Mouse (Mus musculus): ENCODE data around the gene Esrrg.

The Esrrg gene

GRCm38 (mm10) chr1:187650786-187651687 is 42.4 kb downstream of the Esrrg start:
- DNase-seq: no peak

- DNase-seq: peak; percentile 76
Observed at GRCm38 (mm10) chr1:187651688-187652241, 43.2 kb downstream of the Esrrg start.

- DNase-seq: no peak
Observed at GRCm38 (mm10) chr1:187652445-187652844, 43.9 kb downstream of the Esrrg start.

- DNase-seq: no peak
Observed at GRCm38 (mm10) chr1:187653390-187653789, 44.8 kb downstream of the Esrrg start.

GRCm38 (mm10) chr1:187660963-187661362 is 52.4 kb downstream of the Esrrg start:
- DNase-seq: no peak

GRCm38 (mm10) chr1:187662083-187662609 is 53.6 kb downstream of the Esrrg start:
- DNase-seq: no peak

- no peak for DNase-seq
Observed at GRCm38 (mm10) chr1:187663376-187663775, 54.8 kb downstream of the Esrrg start.

- DNase-seq: no peak
Observed at GRCm38 (mm10) chr1:187664261-187664660, 55.7 kb downstream of the Esrrg start.

- peak; percentile 27 for DNase-seq
Observed at GRCm38 (mm10) chr1:187665901-187666600, 57.5 kb downstream of the Esrrg start.

GRCm38 (mm10) chr1:187669746-187670145 is 61.2 kb downstream of the Esrrg start:
- DNase-seq: no peak

- DNase-seq: no peak
Observed at GRCm38 (mm10) chr1:187672446-187672845, 63.9 kb downstream of the Esrrg start.

- DNase-seq: peak; percentile 65
Observed at GRCm38 (mm10) chr1:187674771-187675186, 66.2 kb downstream of the Esrrg start.

GRCm38 (mm10) chr1:187676626-187677025 is 68.0 kb downstream of the Esrrg start:
- peak; percentile 54 for DNase-seq

GRCm38 (mm10) chr1:187679246-187679645 is 70.7 kb downstream of the Esrrg start:
- no peak for DNase-seq

- DNase-seq: no peak
Observed at GRCm38 (mm10) chr1:187684519-187684918, 75.9 kb downstream of the Esrrg start.

- no peak for DNase-seq
Observed at GRCm38 (mm10) chr1:187691846-187692525, 83.4 kb downstream of the Esrrg start.

GRCm38 (mm10) chr1:187694865-187695264 is 86.3 kb downstream of the Esrrg start:
- DNase-seq: no peak

GRCm38 (mm10) chr1:187698201-187698600 is 89.6 kb downstream of the Esrrg start:
- no peak for DNase-seq

- DNase-seq: no peak
Observed at GRCm38 (mm10) chr1:187700963-187701362, 92.4 kb downstream of the Esrrg start.

- DNase-seq: no peak
Observed at GRCm38 (mm10) chr1:187704921-187705320, 96.3 kb downstream of the Esrrg start.

GRCm38 (mm10) chr1:187705348-187705747 is 96.8 kb downstream of the Esrrg start:
- no peak for DNase-seq

GRCm38 (mm10) chr1:187706046-187706445 is 97.5 kb downstream of the Esrrg start:
- no peak for DNase-seq

- DNase-seq: no peak
Observed at GRCm38 (mm10) chr1:187707176-187707575, 98.6 kb downstream of the Esrrg start.
